Mouse (Mus musculus): ENCODE results near the gene Ptbp3. TPM values are rescaled to one million over a fixed set of nuclear protein-coding genes. Genes with fewer than 3 reads are reported as not detected.

Ptbp3 gene
- total and polyA plus RNA-seq, 2 experiments from 2014 or later, result 13.2 to 29.2 TPM

DNA sequence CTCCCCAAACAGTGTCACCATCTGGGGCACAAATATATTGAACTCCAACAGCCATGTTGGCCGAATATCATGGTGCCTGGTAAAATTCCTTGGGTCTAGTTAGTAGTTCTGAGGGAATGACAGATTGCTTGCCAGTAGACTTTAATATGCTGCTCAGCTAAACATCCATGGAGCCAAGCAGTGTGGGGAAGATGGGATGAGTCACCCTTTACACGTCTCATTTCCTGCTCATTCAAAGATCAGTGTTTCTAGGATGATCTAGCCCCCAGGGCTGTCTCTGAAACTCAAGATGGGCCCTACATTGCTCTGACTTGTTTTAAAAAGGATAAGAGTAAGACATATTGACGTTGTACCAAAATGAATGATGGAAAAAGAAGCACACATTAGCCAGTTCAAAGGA lies 95.1 kb downstream of the Ptbp3 start:
- ATAC-seq, result no peak
- WGBS, result 76% methylated on average over 3 of the region's 3 CpGs
- no peak for TF ChIP-seq CTCF (IDR thresholded peaks at IDR 0.05; ENCODE audit: low read depth)

DNA sequence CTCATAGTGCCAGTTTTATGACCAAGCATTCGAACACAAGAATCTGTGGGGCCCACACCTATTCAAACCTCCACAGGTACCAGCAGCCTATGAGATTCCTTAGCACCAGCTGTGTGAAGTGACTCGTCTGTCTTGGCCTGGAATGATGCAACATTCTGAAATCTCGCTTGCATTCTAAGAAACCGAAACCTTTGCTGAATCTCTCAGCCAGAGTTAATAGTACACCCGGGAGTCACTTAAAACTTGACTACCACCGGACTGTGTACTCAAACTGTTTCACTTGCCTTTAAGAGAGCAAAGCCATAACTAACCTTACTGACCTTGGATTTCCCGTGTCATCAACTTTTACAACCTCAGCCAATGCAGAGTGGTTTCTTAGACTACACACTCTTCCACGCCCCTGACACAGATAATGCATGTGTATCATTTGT lies 96.6 kb downstream of the Ptbp3 start:
- Histone ChIP-seq H3K9me3 (ENCODE audit: low read length) (no peaks in the 10 kb centered on the region), H3K9ac (replicated peaks; ENCODE audit: low read length) (no peak overlapping the region), H3K4me1 (ENCODE audit: insufficient read depth, low read length) (no peaks in the 10 kb centered on the region), H3K4me2 (ENCODE audit: low read depth, low read length) (no peak overlapping the region), H3K27me3 (ENCODE audit: insufficient read depth, low read length) (no peaks in the 10 kb centered on the region), H3K4me3 (ENCODE audit: low read length) (no peak overlapping the region), H3K36me3 (ENCODE audit: insufficient read depth, low read length) (no peaks in the 10 kb centered on the region), H3K27ac (no peak overlapping the region)
- DNase-seq (ENCODE audit: low spot score) (no peak), ATAC-seq (no peak)
- WGBS, result 90% methylated on average over 8 of the region's 8 CpGs
- TF ChIP-seq CTCF (IDR thresholded peaks at IDR 0.05; ENCODE audit: low read depth), result no peak

More for the DNA sequence above, 95.1 kb downstream of the Ptbp3 start:
- H3K27ac ChIP-seq, result no peak overlapping the region
- no peak overlapping the region for H3K9ac ChIP-seq (replicated peaks; ENCODE audit: low read length)
- DNase-seq (ENCODE audit: low spot score), result no peak
- H3K4me2 ChIP-seq (ENCODE audit: low read depth, low read length), result no peak overlapping the region
- no peak overlapping the region for H3K4me3 ChIP-seq (ENCODE audit: low read length)
- H3K36me3 ChIP-seq (ENCODE audit: insufficient read depth, low read length), result no peaks in the 10 kb centered on the region
- H3K27me3 ChIP-seq (ENCODE audit: insufficient read depth, low read length), result no peaks in the 10 kb centered on the region
- H3K9me3 ChIP-seq (ENCODE audit: low read length), result no peaks in the 10 kb centered on the region
- no peaks in the 10 kb centered on the region for H3K4me1 ChIP-seq (ENCODE audit: insufficient read depth, low read length)

DNA sequence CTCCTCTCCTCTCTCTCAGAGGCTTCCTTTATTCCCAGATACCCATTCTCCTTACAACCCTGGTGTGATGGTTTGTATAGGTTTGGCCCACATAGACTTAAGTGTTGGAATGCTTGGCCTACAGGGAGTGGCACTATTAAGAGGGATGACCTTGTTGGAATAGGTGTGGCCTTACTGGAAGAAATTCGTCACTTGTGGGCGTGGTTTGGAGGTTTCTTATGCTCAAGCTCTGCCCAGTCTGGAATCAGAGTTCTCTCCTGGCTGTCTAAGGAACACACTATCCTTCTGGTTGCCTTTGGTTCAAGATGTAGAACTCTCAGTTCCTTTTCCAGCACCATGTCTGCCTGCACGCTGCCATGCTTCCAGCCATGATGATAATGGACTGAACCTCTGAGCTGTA lies 98.3 kb downstream of the Ptbp3 start:
- Histone ChIP-seq H3K4me3 (ENCODE audit: low read length) (no peak overlapping the region), H3K9ac (replicated peaks; ENCODE audit: low read length) (no peak overlapping the region), H3K27ac (no peak overlapping the region), H3K9me3 (ENCODE audit: low read length) (no peaks in the 10 kb centered on the region), H3K36me3 (ENCODE audit: insufficient read depth, low read length) (no peaks in the 10 kb centered on the region), H3K27me3 (ENCODE audit: insufficient read depth, low read length) (no peaks in the 10 kb centered on the region), H3K4me1 (ENCODE audit: insufficient read depth, low read length) (no peaks in the 10 kb centered on the region), H3K4me2 (ENCODE audit: low read depth, low read length) (no peak overlapping the region)
- WGBS, result 89% methylated on average over 3 of the region's 3 CpGs
- DNase-seq (ENCODE audit: low spot score), result no peak
- no peak for ATAC-seq
- TF ChIP-seq CTCF (IDR thresholded peaks at IDR 0.05; ENCODE audit: low read depth), result no peak

DNA sequence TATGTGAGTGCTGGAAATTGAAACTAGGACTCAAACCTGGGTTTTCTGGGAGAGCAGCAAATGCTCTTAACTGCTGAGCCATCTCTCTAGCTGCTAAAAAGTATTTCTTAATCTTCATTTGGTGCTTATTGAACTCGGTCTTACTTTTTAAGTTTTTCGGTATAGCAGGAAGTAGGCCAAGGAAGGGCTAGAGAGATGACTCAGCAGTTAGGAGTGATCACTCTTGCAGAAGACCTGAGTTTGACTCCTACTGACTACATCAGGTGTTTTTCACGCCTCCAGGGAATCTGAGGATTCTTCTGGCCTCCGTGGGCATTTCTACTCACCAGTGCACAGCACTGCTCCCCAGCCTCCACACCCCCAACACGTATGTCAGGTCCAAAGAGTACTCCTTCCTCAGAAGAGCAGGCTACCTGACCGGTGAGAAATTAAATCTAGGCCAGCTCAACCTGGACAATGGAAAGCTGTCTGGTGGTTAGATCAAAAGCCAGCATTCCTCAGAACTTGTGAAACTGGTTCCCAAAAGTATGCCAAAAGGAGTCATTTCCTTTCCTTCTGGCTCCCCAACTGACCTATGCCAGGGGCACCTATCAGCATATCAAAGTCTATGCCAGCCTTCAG lies 98.8 kb downstream of the Ptbp3 start:
- Histone ChIP-seq H3K4me3 (ENCODE audit: low read length) (no peak overlapping the region), H3K4me1 (ENCODE audit: insufficient read depth, low read length) (no peaks in the 10 kb centered on the region), H3K9ac (replicated peaks; ENCODE audit: low read length) (no peak overlapping the region), H3K4me2 (ENCODE audit: low read depth, low read length) (no peak overlapping the region), H3K9me3 (ENCODE audit: low read length) (no peaks in the 10 kb centered on the region), H3K27ac (no peak overlapping the region), H3K27me3 (ENCODE audit: insufficient read depth, low read length) (no peaks in the 10 kb centered on the region), H3K36me3 (ENCODE audit: insufficient read depth, low read length) (no peaks in the 10 kb centered on the region)
- ATAC-seq (no peak), DNase-seq (ENCODE audit: low spot score) (no peak)
- no peak for TF ChIP-seq CTCF (IDR thresholded peaks at IDR 0.05; ENCODE audit: low read depth)
- 86% methylated on average over 6 of the region's 6 CpGs for WGBS

DNA sequence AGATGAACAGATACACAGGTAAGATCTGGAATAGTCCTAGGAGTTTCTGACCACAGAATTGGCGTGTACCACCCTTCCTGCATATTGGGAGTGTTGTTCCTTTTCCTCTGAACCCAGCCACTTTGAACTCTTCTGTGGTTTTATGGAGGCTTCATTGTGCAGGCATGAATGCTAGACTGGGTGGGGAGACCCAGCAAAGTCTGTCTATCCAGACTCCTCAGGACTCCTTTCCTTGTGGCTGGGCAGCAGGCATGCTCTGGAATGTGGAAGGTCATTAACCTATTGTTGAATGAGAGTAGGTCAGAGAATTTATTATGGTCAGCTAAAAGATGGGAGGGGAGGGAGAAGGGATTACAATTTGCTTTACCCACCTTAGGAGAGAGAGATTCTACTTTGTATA lies 101.9 kb downstream of the Ptbp3 start:
- H3K9me3 ChIP-seq (ENCODE audit: low read length), result no peaks in the 10 kb centered on the region
- no peaks in the 10 kb centered on the region for H3K4me1 ChIP-seq (ENCODE audit: insufficient read depth, low read length)
- no peak overlapping the region for H3K27ac ChIP-seq
- ATAC-seq (no peak), DNase-seq (ENCODE audit: low spot score) (no peak)
- H3K27me3 ChIP-seq (ENCODE audit: insufficient read depth, low read length), result no peaks in the 10 kb centered on the region
- WGBS, result 41% methylated on average over 1 of the region's 1 CpGs
- no peak overlapping the region for H3K9ac ChIP-seq (replicated peaks; ENCODE audit: low read length)
- no peak overlapping the region for H3K4me2 ChIP-seq (ENCODE audit: low read depth, low read length)
- no peak overlapping the region for H3K4me3 ChIP-seq (ENCODE audit: low read length)
- H3K36me3 ChIP-seq (ENCODE audit: insufficient read depth, low read length), result no peaks in the 10 kb centered on the region
- no peak for TF ChIP-seq CTCF (IDR thresholded peaks at IDR 0.05; ENCODE audit: low read depth)

DNA sequence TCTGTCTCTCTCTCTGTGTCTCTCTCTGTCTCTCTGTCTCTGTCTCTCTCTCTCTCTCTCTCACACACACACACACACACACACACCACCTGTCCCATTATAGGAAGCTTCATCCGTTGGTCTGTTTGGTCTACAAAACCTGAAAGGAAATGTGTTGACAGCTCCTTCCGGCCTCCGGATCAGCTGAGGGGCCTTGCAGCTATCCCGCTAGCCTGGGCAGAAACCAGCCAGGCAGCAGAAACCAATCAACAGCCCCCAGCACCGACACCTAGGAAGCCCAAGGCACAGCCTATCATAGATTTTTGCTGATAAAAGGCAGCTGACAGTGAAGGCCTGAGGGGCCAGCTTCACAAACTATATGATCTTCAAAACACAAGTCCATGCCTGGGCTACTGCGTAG lies 103.6 kb downstream of the Ptbp3 start:
- Histone ChIP-seq H3K4me1 (ENCODE audit: insufficient read depth, low read length) (no peaks in the 10 kb centered on the region), H3K9me3 (ENCODE audit: low read length) (no peaks in the 10 kb centered on the region), H3K27me3 (ENCODE audit: insufficient read depth, low read length) (no peaks in the 10 kb centered on the region), H3K36me3 (ENCODE audit: insufficient read depth, low read length) (no peaks in the 10 kb centered on the region), H3K4me2 (ENCODE audit: low read depth, low read length) (no peak overlapping the region), H3K4me3 (ENCODE audit: low read length) (no peak overlapping the region), H3K9ac (replicated peaks; ENCODE audit: low read length) (no peak overlapping the region), H3K27ac (no peak overlapping the region)
- DNase-seq (ENCODE audit: low spot score), result no peak
- no peak for ATAC-seq
- WGBS, result 84% methylated on average over 6 of the region's 6 CpGs
- no peak for TF ChIP-seq CTCF (IDR thresholded peaks at IDR 0.05; ENCODE audit: low read depth)

DNA sequence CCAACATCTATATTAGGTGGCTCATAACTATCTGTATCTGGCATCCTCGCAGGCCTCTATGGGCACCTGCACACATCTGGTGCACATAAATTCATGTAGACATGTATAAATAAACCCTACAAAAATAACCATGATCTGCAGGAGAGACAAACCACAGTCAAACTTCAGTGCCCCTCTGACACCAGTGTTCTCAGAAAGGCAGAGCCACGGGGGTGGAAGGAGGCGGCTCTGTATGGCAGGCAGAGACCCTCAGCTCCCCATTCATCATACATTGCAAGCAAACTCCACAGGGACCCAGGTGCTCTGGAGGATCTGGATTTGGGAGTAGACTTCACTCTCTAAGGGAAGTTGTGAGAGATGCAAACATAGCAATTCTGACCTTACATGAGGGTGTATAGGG lies 104.2 kb downstream of the Ptbp3 start:
- ATAC-seq, result no peak
- 0 out of 2 replicates have a peak, but pooled peaks cover 2% of the 10 kb centered on the region for H3K27me3 ChIP-seq (ENCODE audit: insufficient read depth, low read length)
- H3K9me3 ChIP-seq (ENCODE audit: low read length), result no peaks in the 10 kb centered on the region
- H3K36me3 ChIP-seq (ENCODE audit: insufficient read depth, low read length), result no peaks in the 10 kb centered on the region
- no peak overlapping the region for H3K4me3 ChIP-seq (ENCODE audit: low read length)
- DNase-seq (ENCODE audit: low spot score), result no peak
- no peak overlapping the region for H3K4me2 ChIP-seq (ENCODE audit: low read depth, low read length)
- no peaks in the 10 kb centered on the region for H3K4me1 ChIP-seq (ENCODE audit: insufficient read depth, low read length)
- 86% methylated on average over 3 of the region's 3 CpGs for WGBS
- H3K27ac ChIP-seq, result no peak overlapping the region
- H3K9ac ChIP-seq (replicated peaks; ENCODE audit: low read length), result no peak overlapping the region
- no peak for TF ChIP-seq CTCF (IDR thresholded peaks at IDR 0.05; ENCODE audit: low read depth)
